Mouse (Mus musculus) ES-E14 (cell line): Measurements from ENCODE around the gene Mex3d. TPM values are rescaled to one million over a fixed set of nuclear protein-coding genes. Genes with fewer than 3 reads are reported as not detected.

Experiments
- DNase-seq: peaks from one replicate; pipeline ENCODE4 v3.0.0-alpha.2; 2013; ENCODE audit warnings: low read depth, low spot score
- H3K27ac ChIP-seq: 2 replicates; pipeline ENCODE4 v1.5.1; 2012; ENCODE audit warnings: low read depth, mild to moderate bottlenecking, low read length, moderate library complexity, mixed read lengths; ENCODE audit not compliant: poor library complexity, insufficient read depth, severe bottlenecking
- H3K36me3 ChIP-seq: 2 replicates; pipeline ENCODE4 v1.6.1; 2012; ENCODE audit warnings: mild to moderate bottlenecking, low read length, moderate library complexity, mixed read lengths; ENCODE audit not compliant: control insufficient read depth, poor library complexity, insufficient read depth, severe bottlenecking
- H3K4me1 ChIP-seq, 2 experiments: fragments of 150-350 bp in 1 of 2; sonication (generic) in 1 of 2; 2 replicates each; pipeline ENCODE4 v1.6.1; 2012; ENCODE audit warnings: low read length in 2 of 2, mild to moderate bottlenecking in 1 of 2, mixed read lengths in 1 of 2; ENCODE audit not compliant: control insufficient read depth in 2 of 2, insufficient read depth in 2 of 2, poor library complexity in 1 of 2
- H3K4me3 ChIP-seq, 2 experiments: fragments of 150-350 bp in 1 of 2; sonication (generic) in 1 of 2; 2 replicates each; pipeline ENCODE4 v1.5.1; 2012; ENCODE audit warnings: low read length in 2 of 2, low read depth in 1 of 2, mild to moderate bottlenecking in 1 of 2, mixed read lengths in 1 of 2; ENCODE audit not compliant: insufficient read depth in 1 of 2, poor library complexity in 1 of 2, severe bottlenecking in 1 of 2
- H3K9ac ChIP-seq: 2 replicates; pipeline ENCODE4 v1.6.1; 2012; ENCODE audit warnings: low read depth, mild to moderate bottlenecking, low read length, mixed read lengths; ENCODE audit not compliant: poor library complexity, insufficient read depth, severe bottlenecking
- H3K9me3 ChIP-seq: fragments of 150-350 bp; sonication (generic); 2 replicates; pipeline ENCODE4 v1.6.1; 2012; ENCODE audit warnings: low read depth, mild to moderate bottlenecking, low read length; ENCODE audit not compliant: control insufficient read depth, insufficient read depth
- CHD2 ChIP-seq: IDR thresholded peaks from 2 replicates; pipeline ENCODE4 v1.6.1; 2014; ENCODE audit warnings: mild to moderate bottlenecking, low read depth, low read length, inconsistent platforms
- HCFC1 ChIP-seq: IDR thresholded peaks from 2 replicates; pipeline ENCODE4 v1.6.1; 2012; ENCODE audit warnings: low read length, inconsistent platforms, borderline replicate concordance; ENCODE audit not compliant: insufficient read depth
- MAFK ChIP-seq: IDR thresholded peaks from 2 replicates; pipeline ENCODE4 v1.6.1; 2014; ENCODE audit warnings: mild to moderate bottlenecking, low read depth, low read length, inconsistent platforms; ENCODE audit not compliant: insufficient read depth
- ZC3H11A ChIP-seq: IDR thresholded peaks from 2 replicates; pipeline ENCODE4 v1.6.1; 2012; ENCODE audit warnings: low read depth, mild to moderate bottlenecking, inconsistent platforms, low read length, borderline replicate concordance
- ZNF384 ChIP-seq: IDR thresholded peaks from 2 replicates; pipeline ENCODE4 v1.6.1; 2012; ENCODE audit warnings: low read depth, low read length, inconsistent platforms
- in situ Hi-C, 2 experiments: fragments of 600-800 bp; cut with MboI; formaldehyde crosslinking; loops; one replicate each; pipeline ENCODE4 v1.15.1; 2025; ENCODE audit warnings: low sequenced_read_pairs in 2 of 2, inconsistent platforms in 1 of 2; ENCODE audit not compliant: unreplicated experiment in 2 of 2
- total RNA-seq: library from RNA; depleted of rRNA; stranded (reverse); fragments of 300-350 nt; gene quantifications from 2 replicates; pipeline ENCODE4 v1.2.3, GENCODE M21; 2012

Gene Mex3d
- total RNA-seq, 1 experiment: 27.1 TPM

GRCm38 (mm10) chr10:80344131-80344661, 43.3 kb downstream of the Mex3d start:
- Histone ChIP-seq H3K4me3 (no peak overlapping the region), H3K4me1 (peaks cover 2 to 38% of the 10 kb centered on the region in 2 experiments; a peak in 3 of 4 replicates), H3K27ac (no peak overlapping the region), H3K36me3 (no peaks in the 10 kb centered on the region), H3K9ac (no peak overlapping the region), H3K9me3 (no peaks in the 10 kb centered on the region)
- no peak for DNase-seq
- in situ Hi-C loops: no loop called here
- TF ChIP-seq HCFC1 (no peak), ZC3H11A (no peak), CHD2 (no peak), MAFK (no peak), ZNF384 (no peak)

GRCm38 (mm10) chr10:80343425-80343895, 44.0 kb downstream of the Mex3d start:
- in situ Hi-C loops: no loop called here
- no peak for TF ChIP-seq HCFC1
- TF ChIP-seq ZC3H11A: no peak
- TF ChIP-seq MAFK: no peak
- TF ChIP-seq ZNF384: no peak
- TF ChIP-seq CHD2: no peak
- Histone ChIP-seq H3K9ac (no peak overlapping the region), H3K27ac (no peak overlapping the region), H3K9me3 (no peaks in the 10 kb centered on the region), H3K36me3 (no peaks in the 10 kb centered on the region), H3K4me1 (peaks cover 2 to 36% of the 10 kb centered on the region in 2 experiments; a peak in 3 of 4 replicates), H3K4me3 (peak overlapping the region; percentile 21 to 30; a peak in 3 of 4 replicates)
- DNase-seq: no peak

- no peaks in the 10 kb centered on the region for H3K9me3 ChIP-seq
- peak; percentile 92 for DNase-seq
- no peak overlapping the region for H3K27ac ChIP-seq
- H3K4me1 ChIP-seq: peaks cover 2 to 36% of the 10 kb centered on the region in 2 experiments; a peak in 3 of 4 replicates
- in situ Hi-C loops: no loop called here
- no peak overlapping the region for H3K9ac ChIP-seq
- no peaks in the 10 kb centered on the region for H3K36me3 ChIP-seq
- peak overlapping the region; percentile 58 to 70 for H3K4me3 ChIP-seq
- TF ChIP-seq HCFC1 (no peak), ZC3H11A (no peak), ZNF384 (no peak), MAFK (no peak), CHD2 (no peak)
These were observed 44.6 kb downstream of the Mex3d start for GRCm38 (mm10) chr10:80342749-80343424.

GRCm38 (mm10) chr10:80342305-80342748, 45.1 kb downstream of the Mex3d start:
- Histone ChIP-seq H3K9me3 (no peaks in the 10 kb centered on the region), H3K4me1 (peaks cover 2 to 33% of the 10 kb centered on the region in 2 experiments; a peak in 3 of 4 replicates), H3K36me3 (no peaks in the 10 kb centered on the region), H3K27ac (no peak overlapping the region), H3K4me3 (peak overlapping the region; percentile 58 to 70), H3K9ac (no peak overlapping the region; the same call in 1 of the 2 replicates)
- in situ Hi-C loops: no loop called here
- TF ChIP-seq ZNF384 (no peak), HCFC1 (no peak), CHD2 (no peak), MAFK (no peak), ZC3H11A (no peak)
- no peak for DNase-seq
